Mouse (Mus musculus): ENCODE measurements at regions not wholly inside any gene's neighbourhood (a gene's known extent, or its start where the extent isn't known, plus 50 kb on each side); places are given as distances from the start of the nearest gene placed in this dataset.

GRCm38 (mm10) chr5:41204417-41204816 is 503.5 kb downstream of the Rab28 start:
- TF ChIP-seq CTCF (IDR thresholded peaks at IDR 0.05; ENCODE audit: low read depth), result no peak
- no peak for TF ChIP-seq EP300 (IDR thresholded peaks at IDR 0.05; ENCODE audit: low read depth)
